Mouse (Mus musculus): ENCODE data around the gene Txnip. TPM values are rescaled to one million over a fixed set of nuclear protein-coding genes. Genes with fewer than 3 reads are reported as not detected.
A peak's percentile ranks its signal among the peaks of the same experiment; 100 is the strongest.

The Txnip gene
- polyA plus RNA-seq, 1 experiment from 2014 or later: 42.8 TPM

DNA sequence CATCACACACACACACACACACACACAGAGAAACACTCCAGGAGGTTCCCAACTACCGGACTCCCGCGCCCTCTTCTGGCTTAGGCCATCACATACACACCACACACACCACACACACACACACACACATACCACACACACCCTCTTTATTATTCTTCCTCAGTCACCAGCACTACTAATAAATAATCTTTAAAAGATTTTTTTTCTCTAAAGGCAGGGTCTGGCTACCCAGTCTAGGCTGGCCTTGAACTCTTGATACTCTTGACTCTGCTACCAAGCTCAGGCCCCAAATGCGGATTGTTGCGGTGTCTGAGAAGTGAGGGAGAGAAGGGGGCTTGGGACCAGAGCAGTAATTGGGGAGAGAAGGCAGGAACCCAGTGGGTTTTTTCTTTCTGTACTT, 37.1 kb downstream of the Txnip start:
- Histone ChIP-seq H3K27ac (replicated peaks) (no peak overlapping the region), H3K9ac (no peak overlapping the region), H3K4me3 (replicated peaks) (no peak overlapping the region), H3K9me3 (replicated peaks) (no peaks in the 10 kb centered on the region), H3K4me2 (no peak overlapping the region), H3K4me1 (replicated peaks) (peaks cover 44% of the 10 kb centered on the region), H3K36me3 (replicated peaks) (no peaks in the 10 kb centered on the region), H3K27me3 (peaks cover 52% of the 10 kb centered on the region)
- ATAC-seq (ENCODE audit: insufficient read depth): no peak
- WGBS (ENCODE audit: insufficient replicate concordance): 80% methylated on average over 5 of the region's 5 CpGs

DNA sequence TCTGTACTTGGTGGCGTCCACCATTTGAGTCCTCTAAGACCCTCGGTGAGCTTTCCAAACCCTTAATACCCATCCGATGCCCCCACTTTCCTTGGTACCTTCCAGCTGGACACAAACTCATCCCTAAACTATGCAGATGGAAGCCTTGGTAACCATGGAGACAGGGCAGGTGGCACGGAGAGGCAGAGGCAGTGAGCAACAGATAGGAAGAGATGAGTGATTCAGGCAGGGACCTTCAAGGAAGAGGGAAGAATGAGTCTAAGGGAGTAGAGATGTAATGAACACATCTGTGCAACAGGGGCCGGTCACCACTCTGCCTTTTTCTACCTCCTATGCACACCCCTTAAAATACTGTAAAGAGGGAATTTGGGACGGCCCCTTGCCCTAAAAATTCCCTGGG, 37.9 kb downstream of the Txnip start:
- peaks cover 46% of the 10 kb centered on the region for H3K4me1 ChIP-seq (replicated peaks)
- no peak overlapping the region for H3K4me3 ChIP-seq (replicated peaks)
- no peak overlapping the region for H3K9ac ChIP-seq
- H3K4me2 ChIP-seq: no peak overlapping the region; the same call in 1 of the 2 replicates
- H3K9me3 ChIP-seq (replicated peaks): no peaks in the 10 kb centered on the region
- no peak for ATAC-seq (ENCODE audit: insufficient read depth)
- no peaks in the 10 kb centered on the region for H3K36me3 ChIP-seq (replicated peaks)
- peaks cover 60% of the 10 kb centered on the region for H3K27me3 ChIP-seq
- 23% methylated on average over 6 of the region's 6 CpGs for WGBS (ENCODE audit: insufficient replicate concordance)
- H3K27ac ChIP-seq (replicated peaks): no peak overlapping the region

- peaks cover 66% of the 10 kb centered on the region for H3K27me3 ChIP-seq
- H3K4me1 ChIP-seq (replicated peaks): peaks cover 52% of the 10 kb centered on the region
- H3K9ac ChIP-seq: no peak within 1 kb of the TSS
- peak within 1 kb of the TSS; percentile 40 for H3K4me3 ChIP-seq (replicated peaks)
- H3K27ac ChIP-seq (replicated peaks): no peak within 1 kb of the TSS
- H3K36me3 ChIP-seq (replicated peaks): no peaks in the 10 kb centered on the region
- no peaks in the 10 kb centered on the region for H3K9me3 ChIP-seq (replicated peaks)
- WGBS (ENCODE audit: insufficient replicate concordance): 2% methylated on average over 23 of the region's 23 CpGs
- no peak for ATAC-seq (ENCODE audit: insufficient read depth)
- H3K4me2 ChIP-seq: peak within 1 kb of the TSS; percentile 64
Observed at GRCm38 (mm10) chr3:96596228-96596707, 38.5 kb downstream of the Txnip start, which contains the start of gene Ankrd34a. Ankrd34a (plus strand) TSS chr3:96596636.

GRCm38 (mm10) chr3:96596855-96597254, 39.1 kb downstream of the Txnip start:
- no peak for ATAC-seq (ENCODE audit: insufficient read depth)
- peaks cover 72% of the 10 kb centered on the region for H3K27me3 ChIP-seq

DNA sequence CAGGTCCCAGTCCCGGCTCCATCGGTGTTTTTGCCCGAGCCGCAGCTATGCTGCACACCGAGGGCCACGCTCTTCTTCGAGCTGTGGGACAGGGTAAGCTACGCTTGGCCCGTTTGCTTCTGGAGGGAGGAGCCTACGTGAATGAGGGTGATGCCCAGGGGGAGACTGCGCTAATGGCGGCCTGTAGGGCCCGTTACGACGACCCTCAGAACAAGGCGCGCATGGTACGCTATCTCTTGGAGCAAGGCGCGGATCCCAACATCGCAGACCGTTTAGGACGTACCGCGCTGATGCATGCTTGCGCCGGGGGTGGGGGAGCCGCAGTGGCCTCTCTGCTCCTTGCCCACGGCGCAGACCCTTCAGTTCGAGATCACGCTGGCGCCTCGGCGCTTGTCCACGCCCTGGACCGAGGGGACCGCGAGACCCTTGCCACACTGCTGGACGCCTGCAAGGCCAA, 39.7 kb downstream of the Txnip start:
- no peaks in the 10 kb centered on the region for H3K36me3 ChIP-seq (replicated peaks)
- peaks cover 78% of the 10 kb centered on the region for H3K27me3 ChIP-seq
- under 1% methylated on average over 40 of the region's 40 CpGs for WGBS (ENCODE audit: insufficient replicate concordance)
- H3K4me2 ChIP-seq: peak overlapping the region; percentile 64
- peak overlapping the region; percentile 40 for H3K4me3 ChIP-seq (replicated peaks)
- no peaks in the 10 kb centered on the region for H3K9me3 ChIP-seq (replicated peaks)
- H3K9ac ChIP-seq: no peak overlapping the region
- ATAC-seq (ENCODE audit: insufficient read depth): no peak
- H3K4me1 ChIP-seq (replicated peaks): peaks cover 55% of the 10 kb centered on the region
- no peak overlapping the region for H3K27ac ChIP-seq (replicated peaks)

More at GRCm38 (mm10) chr3:96596855-96597254, 39.1 kb downstream of the Txnip start:
- Histone ChIP-seq H3K36me3 (replicated peaks) (no peaks in the 10 kb centered on the region), H3K9ac (no peak overlapping the region), H3K27ac (replicated peaks) (no peak overlapping the region), H3K4me1 (replicated peaks) (peaks cover 58% of the 10 kb centered on the region), H3K4me2 (peak overlapping the region; percentile 64), H3K4me3 (replicated peaks) (peak overlapping the region; percentile 40), H3K9me3 (replicated peaks) (no peaks in the 10 kb centered on the region)
- 3% methylated on average over 11 of the region's 12 CpGs for WGBS (ENCODE audit: insufficient replicate concordance)

- H3K36me3 ChIP-seq (replicated peaks): no peaks in the 10 kb centered on the region
- peaks cover 88% of the 10 kb centered on the region for H3K27me3 ChIP-seq
- H3K4me3 ChIP-seq (replicated peaks): peak overlapping the region; percentile 40
- WGBS (ENCODE audit: insufficient replicate concordance): 3% methylated on average over 54 of the region's 54 CpGs
- H3K27ac ChIP-seq (replicated peaks): no peak overlapping the region
- peak overlapping the region; percentile 64 for H3K4me2 ChIP-seq
- no peaks in the 10 kb centered on the region for H3K9me3 ChIP-seq (replicated peaks)
- H3K9ac ChIP-seq: no peak overlapping the region
- peaks cover 46% of the 10 kb centered on the region for H3K4me1 ChIP-seq (replicated peaks)
- ATAC-seq (ENCODE audit: insufficient read depth): no peak
Observed at GRCm38 (mm10) chr3:96598156-96599068, 40.7 kb downstream of the Txnip start.

DNA sequence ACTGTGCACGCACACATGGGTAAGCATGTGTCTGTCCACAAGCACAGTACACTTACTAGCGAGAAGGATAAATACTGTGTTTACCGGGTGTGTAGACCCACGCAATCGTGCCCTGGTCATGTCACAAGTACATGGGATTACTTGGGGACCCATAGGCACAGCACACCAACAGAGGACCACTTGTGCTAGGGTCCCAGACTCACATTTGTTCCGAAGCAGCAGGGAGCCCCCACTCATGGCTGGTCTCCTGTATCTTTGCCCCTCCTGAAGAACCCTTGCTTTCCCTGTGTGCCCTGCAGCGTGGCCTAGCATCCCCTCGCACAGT, 41.3 kb downstream of the Txnip start:
- H3K27ac ChIP-seq (replicated peaks): no peak overlapping the region
- peaks cover 46% of the 10 kb centered on the region for H3K4me1 ChIP-seq (replicated peaks)
- H3K27me3 ChIP-seq: peaks cover 94% of the 10 kb centered on the region
- no peak overlapping the region for H3K4me3 ChIP-seq (replicated peaks)
- 45% methylated on average over 8 of the region's 8 CpGs for WGBS (ENCODE audit: insufficient replicate concordance)
- H3K36me3 ChIP-seq (replicated peaks): no peaks in the 10 kb centered on the region
- no peak overlapping the region for H3K9ac ChIP-seq
- no peaks in the 10 kb centered on the region for H3K9me3 ChIP-seq (replicated peaks)
- no peak for ATAC-seq (ENCODE audit: insufficient read depth)
- H3K4me2 ChIP-seq: no peak overlapping the region

DNA sequence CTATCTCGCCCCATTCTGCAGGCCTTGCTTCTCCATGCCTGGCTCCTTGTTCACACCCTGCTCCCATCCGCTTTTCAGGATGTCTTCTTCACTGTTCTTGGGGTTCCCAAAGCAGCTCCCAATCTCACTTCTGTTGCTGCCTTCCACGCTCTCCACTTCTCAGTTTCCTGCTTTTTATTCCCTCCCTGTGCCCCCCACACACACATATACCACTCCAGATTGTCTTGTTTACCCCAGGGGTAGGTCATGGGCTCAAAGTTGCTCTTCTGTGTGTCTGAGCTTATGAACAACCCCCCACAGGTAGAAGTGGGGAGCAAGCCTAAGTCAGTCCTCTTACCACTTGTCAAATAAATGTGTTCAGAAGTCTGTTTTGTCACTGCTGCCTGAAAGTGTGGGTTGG, 41.7 kb downstream of the Txnip start:
- Histone ChIP-seq H3K4me3 (replicated peaks) (no peak overlapping the region), H3K27ac (replicated peaks) (no peak overlapping the region), H3K4me1 (replicated peaks) (peaks cover 43% of the 10 kb centered on the region), H3K4me2 (no peak overlapping the region), H3K36me3 (replicated peaks) (no peaks in the 10 kb centered on the region), H3K9me3 (replicated peaks) (no peaks in the 10 kb centered on the region), H3K9ac (no peak overlapping the region), H3K27me3 (peaks cover 95% of the 10 kb centered on the region)
- WGBS (ENCODE audit: insufficient replicate concordance): 65% methylated on average over 3 of the region's 3 CpGs
- ATAC-seq (ENCODE audit: insufficient read depth): no peak

DNA sequence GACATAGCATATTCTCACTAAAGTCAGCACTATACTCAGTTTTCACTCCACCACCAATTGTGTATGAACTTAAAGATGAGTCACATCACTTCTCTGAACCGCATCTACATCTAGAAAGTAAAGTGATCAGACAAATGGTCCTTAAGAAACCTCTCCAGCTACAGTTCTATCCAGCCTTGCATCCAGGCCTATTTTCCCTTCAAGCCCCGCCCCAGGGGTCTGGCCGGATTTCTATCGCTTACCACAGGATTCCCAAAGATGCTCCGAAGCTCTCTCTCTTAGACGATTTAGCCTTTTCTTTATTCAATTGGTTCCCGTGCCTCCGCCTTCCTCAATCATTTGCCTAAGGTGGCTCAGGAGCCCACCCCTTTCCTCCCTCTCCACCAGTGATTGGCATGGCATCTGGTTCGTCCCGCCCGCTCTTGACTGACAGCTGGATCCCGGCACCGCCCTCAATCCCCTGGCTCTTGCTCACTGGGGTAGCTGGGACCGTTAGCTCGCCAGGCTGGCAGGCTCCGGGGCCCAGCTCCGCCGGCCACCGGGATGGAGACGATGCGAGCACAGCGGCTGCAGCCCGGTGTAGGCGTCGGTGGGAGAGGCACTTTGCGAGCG, 43.0 kb downstream of the Txnip start, which contains the start of gene Lix1l:
TSS of gene Lix1l (plus strand) at position 511 of the 612 bp plus-strand sequence.
- peak within 1 kb of the TSS; percentile 85 for H3K4me2 ChIP-seq
- no peaks in the 10 kb centered on the region for H3K9me3 ChIP-seq (replicated peaks)
- peaks cover 85% of the 10 kb centered on the region for H3K27me3 ChIP-seq
- H3K27ac ChIP-seq (replicated peaks): peak within 1 kb of the TSS; percentile 51; the same call in 1 of the 2 replicates
- ATAC-seq (ENCODE audit: insufficient read depth): peak; percentile 87
- whole genome bisulfite sequencing (ENCODE audit: insufficient replicate concordance): 2% methylated on average over 27 of the region's 27 CpGs
- H3K4me3 ChIP-seq (replicated peaks): peak within 1 kb of the TSS; percentile 64
- H3K36me3 ChIP-seq (replicated peaks): no peaks in the 10 kb centered on the region
- H3K9ac ChIP-seq: peak within 1 kb of the TSS; percentile 52; the same call in 1 of the 2 replicates
- peaks cover 43% of the 10 kb centered on the region for H3K4me1 ChIP-seq (replicated peaks)

DNA sequence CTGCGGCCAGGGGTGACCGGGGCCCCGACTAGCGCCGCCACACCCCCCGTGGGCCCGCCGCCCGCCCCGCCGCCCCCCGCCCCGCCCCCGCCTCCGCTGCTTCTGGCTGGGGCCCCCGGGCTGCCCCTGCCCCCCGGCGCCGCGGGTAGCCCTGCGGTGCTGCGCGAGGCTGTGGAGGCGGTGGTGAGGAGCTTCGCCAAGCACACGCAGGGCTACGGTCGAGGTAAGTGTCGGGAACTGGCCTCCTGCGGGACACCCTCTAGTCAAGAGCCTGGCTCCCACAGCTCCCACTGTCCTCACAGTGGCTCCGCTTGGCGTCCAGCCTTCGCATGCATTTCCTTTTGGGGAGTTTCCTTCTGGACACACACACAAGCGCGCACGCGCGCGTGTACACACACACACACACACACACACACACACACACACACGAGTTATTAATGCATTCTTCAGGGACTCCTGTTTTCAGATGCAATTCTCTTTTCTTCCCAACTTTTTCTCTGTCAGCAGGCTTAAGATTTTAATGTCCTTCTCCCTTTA, 43.6 kb downstream of the Txnip start:
- peak; percentile 55 for ATAC-seq (ENCODE audit: insufficient read depth)
- H3K9ac ChIP-seq: peak overlapping the region; percentile 52; the same call in 1 of the 2 replicates
- H3K27ac ChIP-seq (replicated peaks): peak overlapping the region; percentile 51; the same call in 1 of the 2 replicates
- H3K9me3 ChIP-seq (replicated peaks): no peaks in the 10 kb centered on the region
- peak overlapping the region; percentile 64 for H3K4me3 ChIP-seq (replicated peaks)
- no peaks in the 10 kb centered on the region for H3K36me3 ChIP-seq (replicated peaks)
- H3K4me2 ChIP-seq: peak overlapping the region; percentile 85
- peaks cover 79% of the 10 kb centered on the region for H3K27me3 ChIP-seq
- 1% methylated on average over 38 of the region's 40 CpGs for WGBS (ENCODE audit: insufficient replicate concordance)
- H3K4me1 ChIP-seq (replicated peaks): peaks cover 41% of the 10 kb centered on the region

Measured in liver, embryonic 15.5 days (tissue).